Mouse (Mus musculus): ENCODE results near the gene Kcnk10.

Kcnk10 gene

DNA sequence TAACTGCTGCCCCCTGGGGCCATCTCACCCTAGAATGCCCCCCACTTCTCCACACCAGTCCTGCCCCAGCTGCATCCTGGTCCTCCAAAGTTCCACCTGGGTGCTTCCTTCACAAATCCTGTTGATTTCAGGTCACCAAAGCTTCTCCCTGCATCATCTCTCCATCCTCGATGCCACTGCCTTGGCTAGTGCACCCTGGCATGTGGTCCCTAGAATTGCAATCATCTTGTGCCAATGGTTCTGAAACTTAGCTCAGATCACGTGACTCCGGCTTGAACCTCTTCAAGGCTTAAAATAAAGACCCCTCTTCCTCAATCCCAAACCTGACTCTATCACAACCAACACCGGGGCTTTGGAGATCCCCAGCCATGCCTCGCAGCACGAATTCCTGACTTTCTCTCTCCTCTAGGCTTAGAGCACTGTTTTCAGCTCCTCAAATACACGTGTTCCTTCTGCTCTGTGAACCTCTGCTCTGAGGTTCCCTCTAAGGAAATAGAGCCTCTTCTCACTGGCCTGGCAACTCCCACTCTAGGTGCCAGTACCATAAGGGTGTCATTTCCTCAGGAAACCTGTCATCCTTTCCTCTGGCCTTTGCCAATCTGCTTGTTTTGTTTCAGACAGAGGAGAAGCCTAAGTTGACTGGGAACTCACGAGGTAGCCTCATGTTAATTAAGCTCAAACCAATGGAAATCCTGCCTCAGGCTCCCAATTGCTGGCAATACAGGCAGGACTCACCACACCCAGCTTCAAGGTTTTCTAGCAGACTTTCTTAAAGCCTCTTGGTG, 6.0 kb downstream of the Kcnk10 start:
- DNase-seq: no peak

DNA sequence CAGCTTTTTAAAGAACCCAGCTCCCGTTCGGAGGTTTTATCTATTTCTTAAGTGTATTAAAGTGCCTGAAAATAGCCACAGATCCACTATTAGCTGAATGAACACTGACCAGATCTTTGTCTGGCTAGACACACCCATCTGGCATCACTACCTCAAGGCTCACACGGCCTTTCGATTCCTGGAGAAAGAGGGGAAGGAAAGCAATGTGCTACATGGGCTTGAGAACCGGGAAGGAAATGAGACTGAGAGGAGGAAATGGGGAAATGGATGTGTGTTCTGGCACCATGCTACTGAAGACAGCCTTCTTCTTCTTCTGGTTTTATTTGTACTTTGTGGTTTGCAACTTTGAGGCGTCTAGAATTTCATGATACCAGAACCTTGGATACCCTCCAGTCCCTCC, 8.7 kb downstream of the Kcnk10 start:
- DNase-seq: no peak

DNA sequence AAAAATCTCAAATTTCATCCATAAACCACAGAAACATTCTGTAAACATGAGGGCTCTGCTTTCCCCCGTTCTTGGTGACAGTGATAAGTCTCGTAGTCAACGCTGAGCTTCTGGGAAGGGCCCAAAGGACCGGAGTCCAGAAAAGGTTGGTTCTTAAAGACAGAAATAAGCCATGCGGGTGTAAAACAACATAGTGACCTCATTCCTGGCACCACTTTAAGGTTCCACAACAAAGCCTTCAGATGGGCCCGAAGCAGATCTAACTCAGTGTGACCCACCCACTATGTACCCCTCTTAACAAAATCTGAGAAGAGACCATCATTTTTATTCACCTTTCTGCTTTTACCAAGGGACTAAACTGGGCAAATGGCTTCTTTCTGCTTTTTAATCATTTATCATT, 10.2 kb downstream of the Kcnk10 start:
- no peak for DNase-seq

DNA sequence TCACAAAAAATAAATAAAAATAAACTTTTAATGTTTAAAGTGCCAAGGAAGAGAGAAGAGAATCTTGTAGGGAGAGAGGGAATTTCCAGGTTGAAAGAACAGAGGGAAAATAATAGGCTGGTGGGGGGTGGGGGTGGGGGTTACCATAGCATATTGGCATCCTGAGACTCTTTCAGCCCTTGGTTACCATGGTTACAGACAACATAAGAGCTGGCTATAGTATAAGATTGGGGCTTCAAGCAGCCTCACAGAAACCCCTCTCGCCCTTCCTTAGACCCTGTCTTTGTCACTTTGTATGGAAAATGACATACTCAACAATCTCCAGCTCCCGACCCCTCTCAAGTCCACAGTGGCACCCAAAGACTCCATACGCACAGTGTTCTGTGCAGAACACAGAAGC, 13.7 kb downstream of the Kcnk10 start:
- peak; percentile 71 for DNase-seq

DNA sequence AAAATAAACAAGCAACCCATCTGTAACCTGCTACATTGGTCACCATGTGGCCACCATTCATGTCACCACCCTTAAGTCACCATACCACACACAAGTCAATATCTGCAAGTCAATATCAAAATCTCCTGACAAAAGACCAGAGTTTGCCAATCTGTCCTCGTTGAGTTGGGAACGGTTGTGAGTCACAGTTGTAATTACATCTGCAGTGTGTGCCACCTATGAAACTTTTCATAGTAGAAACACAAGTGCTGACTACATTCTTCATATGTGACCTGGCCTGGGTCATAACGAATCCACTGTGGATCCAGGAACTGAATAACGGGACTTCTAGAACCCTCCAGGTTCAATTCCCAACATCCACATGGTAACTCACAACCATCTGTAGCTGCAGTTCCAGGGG, 14.8 kb downstream of the Kcnk10 start:
- DNase-seq: no peak

DNA sequence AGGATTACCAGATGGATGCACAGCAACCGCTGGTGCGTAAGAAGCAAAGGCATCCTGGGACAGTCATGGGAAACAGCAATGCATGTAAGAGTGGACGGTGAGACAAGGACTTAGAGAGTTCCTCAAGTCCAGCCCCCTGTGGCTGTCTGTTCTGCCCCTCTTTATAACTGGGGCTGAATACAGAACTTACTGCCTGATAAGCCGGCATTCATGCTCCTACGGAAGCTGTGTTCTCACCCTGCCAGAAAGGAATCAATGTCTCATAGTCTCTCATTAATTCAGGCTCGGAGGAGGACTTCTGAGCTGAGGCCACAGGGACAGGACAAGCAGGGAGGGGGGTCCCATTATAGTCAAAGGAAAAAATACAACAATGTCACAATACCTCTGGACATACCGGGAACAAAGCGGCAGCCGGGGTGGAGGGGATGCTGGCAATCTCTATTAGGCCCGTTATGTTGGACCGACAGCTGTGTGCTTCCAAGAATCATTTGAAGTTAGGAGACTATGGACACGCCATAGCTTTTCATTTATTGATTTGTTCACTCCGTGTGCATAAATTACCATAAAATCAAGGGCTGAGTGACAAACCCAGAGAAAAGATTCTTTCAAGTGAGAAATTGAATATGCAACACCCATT, 15.7 kb downstream of the Kcnk10 start:
- DNase-seq: peak; percentile 77

DNA sequence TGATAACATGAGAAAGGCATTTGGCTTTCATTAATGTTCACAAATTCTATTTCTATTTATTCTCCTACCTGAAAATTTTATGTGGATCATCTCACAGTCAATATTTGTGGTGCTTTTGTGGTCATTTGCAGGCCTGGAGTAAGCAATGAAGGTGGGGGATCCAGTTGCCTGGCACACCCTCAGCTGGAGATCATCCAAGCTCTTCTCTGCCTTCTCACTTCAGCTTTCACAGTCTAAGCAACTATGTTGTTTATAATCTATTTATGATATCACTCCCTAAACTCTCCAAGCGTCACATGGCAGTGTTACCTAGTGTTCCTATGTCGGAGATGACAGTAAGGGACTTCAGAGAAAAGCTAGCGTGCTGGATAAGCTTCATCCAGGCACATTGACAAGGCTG, 18.1 kb downstream of the Kcnk10 start:
- no peak for DNase-seq

DNA sequence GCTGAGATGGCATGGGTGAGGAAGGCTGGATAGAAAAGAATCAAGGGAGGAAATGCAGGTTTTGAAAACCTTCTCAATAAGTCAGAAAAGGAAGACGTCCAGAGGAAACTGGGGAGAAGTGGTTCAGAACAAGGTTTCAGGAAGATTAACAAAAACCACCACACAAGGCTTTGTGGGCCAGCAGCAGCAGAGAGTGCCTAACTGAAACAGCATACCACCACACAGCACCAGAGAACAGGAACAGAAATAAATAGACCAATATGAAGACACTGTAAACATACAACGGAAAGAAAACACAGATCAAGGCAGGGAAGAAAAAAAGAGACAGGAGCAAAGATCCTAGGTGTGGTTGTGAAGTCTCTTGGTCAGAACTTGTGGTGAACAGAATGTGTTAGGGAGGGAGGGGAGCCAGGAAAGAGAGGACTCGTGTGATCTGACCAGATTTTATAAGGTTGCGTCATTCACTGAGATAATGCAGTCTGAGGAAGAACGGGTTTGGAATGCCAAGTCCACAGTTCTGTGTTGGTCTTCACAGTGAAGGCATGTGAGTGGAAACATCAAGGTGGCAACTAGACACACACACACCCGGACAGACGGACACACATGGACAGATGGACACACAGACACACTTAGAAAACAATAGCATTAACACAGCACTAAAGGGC, 21.0 kb downstream of the Kcnk10 start:
- no peak for DNase-seq

DNA sequence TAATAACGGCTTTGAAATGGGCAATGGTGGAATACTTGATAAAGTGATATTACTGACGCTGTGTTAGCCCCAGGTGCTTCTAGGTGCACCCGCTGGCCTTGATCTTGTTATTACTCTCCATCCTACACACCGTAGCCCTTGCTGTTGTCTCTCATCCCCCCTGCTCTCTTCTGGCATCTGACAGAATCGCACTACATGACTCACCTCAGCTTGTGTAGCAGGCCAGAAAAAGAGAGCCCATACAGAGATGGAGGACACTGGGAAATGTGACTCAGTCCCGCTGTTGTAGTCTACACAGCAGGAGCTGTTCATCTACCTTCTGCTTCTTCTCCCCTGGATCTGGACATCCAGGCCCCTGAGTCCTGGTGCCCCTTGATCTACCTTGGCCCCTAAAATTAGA, 28.1 kb downstream of the Kcnk10 start:
- no peak for DNase-seq

DNA sequence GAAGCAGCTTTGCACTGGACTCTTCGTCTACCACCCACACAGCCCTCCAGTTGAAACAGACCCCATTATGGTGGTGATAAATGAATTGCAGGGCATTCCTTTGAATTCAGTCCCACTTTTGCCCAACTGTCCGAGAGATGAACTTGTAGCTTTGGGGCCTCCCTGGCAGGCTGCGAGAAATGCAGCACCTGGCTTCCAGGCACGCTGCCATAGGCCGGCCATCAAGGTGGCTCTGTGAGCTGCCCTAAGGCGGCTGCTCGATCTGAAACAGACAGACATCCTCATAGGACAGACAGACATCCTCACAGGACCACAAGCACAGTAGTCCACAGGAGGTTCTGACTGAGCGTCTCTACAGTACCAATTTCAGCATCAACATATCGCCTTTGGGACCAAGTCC, 30.0 kb downstream of the Kcnk10 start:
- DNase-seq: no peak

DNA sequence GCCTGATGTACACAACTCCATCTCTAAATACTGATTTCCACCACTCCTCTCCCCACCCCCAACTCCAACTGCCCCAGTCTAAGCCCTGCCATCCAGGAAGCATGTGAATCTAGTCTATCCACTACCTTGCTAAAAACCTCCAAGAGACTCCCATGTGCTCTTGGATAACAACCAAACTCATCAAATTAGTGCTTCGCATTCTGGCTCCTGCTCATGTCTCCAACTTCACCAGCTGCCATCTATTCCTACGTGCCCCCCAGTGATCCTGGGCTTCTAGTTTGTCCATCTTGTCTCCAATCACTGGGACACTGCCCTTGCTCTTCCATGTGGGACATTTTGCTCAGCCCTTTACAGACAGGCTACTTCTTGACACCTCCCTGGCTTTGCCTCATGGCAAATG, 32.2 kb downstream of the Kcnk10 start:
- DNase-seq: no peak

DNA sequence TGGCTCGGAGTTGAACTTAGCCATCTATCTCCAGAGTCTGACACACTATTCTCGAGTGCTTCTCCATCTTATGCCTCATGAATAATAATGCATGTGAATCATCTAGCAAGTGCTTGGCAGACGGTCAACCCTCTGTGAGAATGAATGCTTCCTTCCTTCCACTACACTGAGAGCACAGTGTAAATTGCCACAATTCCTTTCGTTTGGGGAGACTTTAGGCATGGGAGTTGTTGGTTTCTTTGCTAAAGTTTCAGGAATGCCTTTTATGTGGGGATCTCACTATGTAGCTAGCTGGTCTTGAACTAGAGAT, 32.9 kb downstream of the Kcnk10 start:
- DNase-seq: no peak

DNA sequence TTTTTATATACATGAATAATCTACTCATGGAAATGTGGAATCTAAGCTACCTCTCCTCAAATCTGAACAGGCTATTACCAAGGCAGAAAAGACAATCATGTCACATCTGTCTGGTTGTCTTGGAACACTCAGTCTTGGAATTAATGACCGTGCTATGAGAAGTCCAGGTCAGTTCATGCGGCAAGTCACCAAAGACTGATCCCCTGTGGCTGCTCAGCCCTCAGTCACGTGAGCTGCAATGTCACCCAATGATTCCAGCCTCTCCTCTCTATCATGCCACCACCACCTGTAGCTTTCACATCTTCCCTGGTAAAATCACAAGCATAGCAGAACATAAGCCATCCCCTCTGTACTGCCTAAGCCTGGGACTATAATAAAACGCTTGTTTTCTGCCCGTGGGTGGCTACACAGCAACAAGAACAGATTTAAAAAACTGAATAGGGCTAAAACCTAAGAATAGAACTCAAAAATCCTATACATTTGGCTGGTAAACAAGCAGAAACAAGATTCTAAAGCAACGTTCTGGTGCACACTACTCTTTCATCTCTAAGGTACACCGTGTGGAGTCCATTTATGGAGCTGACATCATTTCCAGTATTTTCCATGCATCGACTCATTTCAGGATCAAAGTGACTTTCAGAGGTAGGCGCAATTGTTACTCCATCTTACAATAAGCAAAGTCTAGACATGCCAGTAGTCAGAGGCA, 33.4 kb downstream of the Kcnk10 start:
- DNase-seq: no peak

DNA sequence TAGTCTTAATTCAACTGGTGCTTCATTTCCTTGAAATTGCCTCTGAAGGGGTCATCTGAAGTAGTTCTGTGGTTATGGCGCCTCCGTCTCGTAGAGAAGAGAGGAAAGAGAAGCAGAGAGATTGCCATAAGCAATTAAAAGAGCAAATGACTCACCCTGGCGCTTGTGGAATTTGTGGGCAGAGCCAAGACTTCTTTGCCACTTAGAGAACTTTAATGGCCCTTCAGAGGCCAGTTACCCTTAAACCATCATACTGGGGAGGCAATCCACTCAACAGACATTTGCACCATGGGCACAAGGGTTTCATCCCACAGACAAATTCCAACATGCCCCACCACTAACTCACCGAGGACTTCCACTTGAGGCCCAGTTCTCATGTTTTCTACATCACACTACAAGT, 41.4 kb downstream of the Kcnk10 start:
- DNase-seq: no peak

DNA sequence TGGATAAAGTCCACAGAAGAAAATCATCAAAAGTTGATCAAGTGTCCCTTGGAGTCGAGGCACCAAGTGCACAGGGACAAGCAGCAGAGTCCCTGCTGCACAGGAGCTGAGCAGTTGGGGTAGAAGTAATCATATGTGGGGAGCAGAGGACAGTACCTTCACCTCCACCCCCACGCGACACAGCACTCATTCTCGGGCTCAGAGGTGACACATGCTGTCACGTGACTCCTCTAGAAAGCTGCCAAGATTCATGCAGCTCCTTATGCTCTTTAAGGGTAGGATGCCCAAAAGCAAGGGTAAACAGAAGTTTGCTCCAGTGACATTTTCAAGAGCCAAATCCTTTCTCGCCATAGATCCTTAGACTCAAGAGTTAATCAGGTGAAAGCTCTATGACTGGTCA, 42.1 kb downstream of the Kcnk10 start:
- DNase-seq: no peak

DNA sequence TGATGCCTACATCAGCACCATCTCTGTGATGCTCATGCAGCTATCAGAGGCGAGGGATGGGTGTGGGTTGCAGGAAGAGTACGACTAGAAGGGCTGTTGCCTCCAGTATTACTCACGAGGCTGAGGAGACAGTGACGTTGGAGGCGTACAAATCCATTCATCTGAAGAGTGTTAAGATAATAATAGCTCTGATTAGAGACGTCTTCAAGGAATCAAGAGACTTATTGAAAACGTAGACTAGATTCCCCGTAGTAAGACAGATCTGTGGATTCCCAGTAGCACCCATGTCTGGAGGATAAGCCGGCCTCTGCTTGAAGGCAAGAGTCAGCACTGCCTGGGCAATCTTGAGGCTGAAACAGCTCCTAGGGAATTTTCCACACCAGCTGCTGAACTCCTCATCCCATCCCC, 42.6 kb downstream of the Kcnk10 start:
- no peak for DNase-seq

DNA sequence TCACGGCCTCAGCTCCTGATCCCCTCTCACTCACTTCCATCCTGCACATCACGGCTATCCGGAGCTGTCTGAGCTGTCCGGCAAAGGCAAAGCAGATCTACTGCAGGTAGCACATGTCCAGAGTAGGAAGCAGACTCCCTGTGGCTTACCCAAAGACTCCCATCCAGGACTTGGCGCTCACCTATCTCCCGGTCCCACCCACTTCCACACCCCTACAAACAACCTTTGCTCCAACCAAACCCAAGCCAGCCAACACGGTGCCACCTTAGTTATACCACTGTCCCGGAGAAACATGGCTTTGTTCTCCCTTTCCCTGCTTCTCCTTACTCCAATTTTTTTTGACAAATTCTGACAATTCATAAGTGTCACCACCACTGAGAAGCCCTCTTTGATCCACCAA, 49.5 kb downstream of the Kcnk10 start:
- no peak for DNase-seq

DNA sequence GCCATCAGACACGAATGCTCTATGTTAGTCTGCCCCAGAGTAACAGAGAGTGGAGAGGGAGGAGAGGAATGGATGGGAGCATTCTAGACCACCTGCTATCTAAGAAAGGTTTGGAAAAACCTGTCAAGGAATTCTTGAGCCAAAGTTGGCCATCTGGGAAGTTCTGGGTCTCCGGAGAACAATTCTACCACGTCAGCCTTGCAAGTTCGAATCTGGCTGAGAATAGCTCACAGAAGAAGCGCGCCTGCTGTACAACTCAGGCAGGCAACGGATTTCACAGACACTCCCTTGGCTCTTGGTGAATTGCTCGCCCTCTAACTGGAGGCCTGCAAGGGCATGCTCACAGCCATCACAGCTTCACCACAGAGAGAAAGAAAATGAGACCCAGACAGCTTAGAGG, 52.7 kb downstream of the Kcnk10 start:
- DNase-seq: no peak

DNA sequence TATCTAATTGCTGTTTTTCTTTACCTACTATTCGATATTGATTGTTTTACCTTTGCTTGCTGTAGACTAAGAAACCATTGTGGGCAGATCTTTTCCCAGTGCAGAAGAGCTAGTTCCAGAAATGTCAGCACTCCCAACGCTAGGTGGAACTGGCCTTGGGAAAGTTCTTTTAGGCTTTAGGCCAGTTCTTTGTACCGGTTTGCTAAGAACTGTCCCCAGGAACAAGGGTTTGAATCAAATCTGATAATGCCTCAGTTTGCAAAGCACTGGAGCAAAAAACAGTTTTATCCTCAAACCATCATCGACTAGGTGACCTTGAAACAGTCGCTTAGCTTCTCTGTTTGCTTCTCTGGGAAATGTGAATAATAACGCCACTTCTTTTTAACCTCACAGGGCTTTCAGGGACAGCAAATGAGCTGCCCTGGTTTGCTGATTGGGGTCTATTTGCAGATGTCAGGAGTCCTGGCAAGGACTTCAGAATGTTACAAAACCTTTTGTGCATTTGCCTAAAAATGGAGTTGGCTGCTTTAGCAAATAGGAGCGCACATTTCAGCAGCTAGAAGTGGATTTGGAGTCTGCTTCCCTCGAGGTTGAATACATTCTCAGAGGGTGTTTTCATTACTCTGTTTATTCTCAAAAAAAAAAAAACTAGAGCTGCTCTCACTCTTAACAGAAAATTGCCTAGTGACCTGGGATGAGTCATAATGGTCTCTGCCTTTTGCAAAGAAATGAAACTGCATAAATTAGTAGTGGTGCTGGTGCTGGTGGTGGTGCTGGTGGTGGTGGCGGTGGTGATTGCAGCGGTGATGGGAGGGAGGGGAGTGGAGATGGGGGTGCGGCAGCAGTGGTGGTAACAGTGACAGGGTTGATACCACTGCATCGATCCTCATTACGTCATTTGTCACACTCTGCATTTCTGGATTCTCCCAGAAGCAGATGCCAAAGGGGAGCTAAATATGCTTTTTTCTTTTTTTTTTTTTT, 53.5 kb downstream of the Kcnk10 start:
- DNase-seq: no peak

DNA sequence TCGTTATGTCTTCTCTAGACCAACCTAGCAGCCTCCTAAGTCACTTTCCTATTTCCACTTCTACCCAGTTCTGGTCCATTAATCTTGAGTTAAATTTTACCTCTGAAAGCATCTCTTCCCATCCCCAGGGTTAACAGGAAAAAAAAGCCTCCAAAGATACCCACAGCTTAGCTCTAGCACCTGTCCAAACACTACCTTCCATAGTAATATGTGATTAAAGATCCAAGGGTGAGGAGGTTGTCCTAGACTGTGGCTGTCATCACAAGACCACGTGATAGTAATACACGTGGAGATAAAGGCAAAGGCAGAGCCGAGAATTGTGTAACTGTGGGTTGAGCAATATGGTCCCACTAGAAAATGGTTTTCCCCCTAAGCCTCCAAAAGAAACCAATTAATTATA, 56.8 kb downstream of the Kcnk10 start:
- no peak for DNase-seq

DNA sequence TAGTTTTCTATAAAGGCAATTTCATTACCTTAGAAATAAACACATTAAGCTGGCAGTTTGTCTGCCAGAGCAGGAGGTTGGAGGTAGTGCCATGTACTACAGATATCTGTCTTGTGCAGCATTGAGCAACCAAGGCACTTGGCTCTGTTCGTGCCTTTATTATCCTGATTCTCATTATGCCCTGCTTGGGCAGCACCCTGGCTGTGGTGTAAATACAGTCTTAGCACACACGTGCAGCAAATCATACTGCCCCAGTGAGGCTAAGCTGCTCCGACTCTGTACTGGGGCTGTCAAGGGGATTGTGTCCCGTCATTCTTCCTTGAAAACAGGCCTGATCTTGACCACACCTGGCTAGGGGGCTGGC, 57.6 kb downstream of the Kcnk10 start:
- no peak for DNase-seq

DNA sequence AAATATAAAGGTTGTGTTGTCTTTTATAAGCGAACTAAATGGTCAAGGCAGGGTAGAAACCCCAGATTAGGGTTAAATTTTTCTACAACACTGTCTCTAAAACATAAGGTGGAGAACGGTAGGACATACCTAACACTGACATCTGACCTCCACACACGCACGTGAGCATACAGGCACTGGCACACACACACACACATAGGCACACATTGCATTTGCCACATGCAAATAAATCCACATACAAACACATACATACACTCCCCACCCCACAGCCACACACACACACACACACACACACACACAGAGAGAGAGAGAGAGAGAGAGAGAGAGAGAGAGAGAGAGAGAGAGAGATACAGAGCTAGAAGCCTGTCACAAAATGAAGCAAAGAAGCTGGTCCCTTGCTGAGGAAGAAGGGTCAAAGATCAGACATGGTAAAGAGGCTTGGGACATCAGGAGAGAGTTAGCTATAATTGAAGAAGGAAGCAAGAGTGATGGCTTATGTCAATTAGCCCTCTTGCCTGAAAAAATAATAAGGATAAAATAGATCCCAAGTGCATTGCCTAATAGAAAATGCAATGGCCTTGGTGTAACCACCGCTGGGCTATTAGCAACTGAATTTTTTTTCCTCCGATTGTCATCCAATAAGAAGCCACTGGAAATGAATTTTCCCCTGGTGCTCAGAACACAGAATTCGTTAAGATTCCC, 58.1 kb downstream of the Kcnk10 start:
- peak; percentile 5 for DNase-seq

Measured in embryo, embryonic 11 days (tissue).